Mouse (Mus musculus): ENCODE measurements around the gene Plg.

DNA sequence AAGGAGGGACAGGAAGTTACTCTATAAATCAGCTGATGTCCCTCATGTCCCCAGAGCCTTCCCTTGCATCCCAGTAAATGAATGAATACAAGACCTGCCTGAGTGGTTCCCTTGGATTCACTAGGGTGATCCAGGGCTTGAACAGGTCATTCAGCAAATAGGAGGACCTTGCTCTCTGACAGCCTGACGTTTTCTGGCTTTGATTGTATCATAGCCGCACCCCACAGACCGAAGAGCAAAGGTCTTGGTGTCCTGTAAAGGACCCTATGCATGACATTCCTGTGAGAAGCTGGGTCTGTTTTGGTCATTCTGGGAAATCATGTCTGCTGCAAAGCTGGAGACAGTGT, 34.5 kb downstream of the Plg start:
- no peak for TF ChIP-seq ZC3H11A (IDR thresholded peaks at IDR 0.05; ENCODE audit: low read depth, low read length)
- no peak for TF ChIP-seq MAX (IDR thresholded peaks at IDR 0.05; ENCODE audit: low read length)
- TF ChIP-seq USF2 (IDR thresholded peaks at IDR 0.05; ENCODE audit: borderline replicate concordance in 1 of 2, insufficient read depth in 1 of 2, low read depth in 1 of 2, low read length in 2 of 2) = no peak
- no peak for TF ChIP-seq POLR2A (IDR thresholded peaks at IDR 0.05; ENCODE audit: control insufficient read depth in 1 of 2, insufficient read depth in 1 of 2, low read depth in 1 of 2, low read length in 2 of 2, poor library complexity in 1 of 2)
- no peak for TF ChIP-seq TAL1 (IDR thresholded peaks at IDR 0.05; ENCODE audit: low read length)
- TF ChIP-seq NRF1 (IDR thresholded peaks at IDR 0.05; ENCODE audit: insufficient read depth, low read depth, low read length, poor library complexity, severe bottlenecking) = no peak
- no peak for TF ChIP-seq CTCF (IDR thresholded peaks at IDR 0.05 in 2 of 3, conservative IDR thresholded peaks at IDR 0.05 in 1 of 3; ENCODE audit: control insufficient read depth in 1 of 3, insufficient read depth in 1 of 3, low read depth in 2 of 3, low read length in 3 of 3, poor library complexity in 1 of 3, severe bottlenecking in 1 of 3)
- no peak for TF ChIP-seq EP300 (IDR thresholded peaks at IDR 0.05; ENCODE audit: low read depth in 1 of 2, low read length in 2 of 2)

Data from MEL (cell line).